Mouse (Mus musculus): ENCODE measurements around the gene Mettl6.

- TF ChIP-seq POLR2AphosphoS2 (IDR thresholded peaks at IDR 0.05; ENCODE audit: insufficient read length, low read depth) (peak; percentile 69), POLR2A (IDR thresholded peaks at IDR 0.05; ENCODE audit: insufficient read length, low read depth) (peak; percentile 80), CEBPB (IDR thresholded peaks at IDR 0.05; ENCODE audit: insufficient read depth, poor library complexity, severe bottlenecking) (no peak), SRF (IDR thresholded peaks at IDR 0.05; ENCODE audit: control insufficient read depth, insufficient read length, low read depth) (no peak), USF1 (IDR thresholded peaks at IDR 0.05; ENCODE audit: low read depth) (no peak), MYOG (IDR thresholded peaks at IDR 0.05; ENCODE audit: control insufficient read depth in 1 of 3, insufficient read depth in 1 of 3, insufficient read length in 2 of 3, low read depth in 2 of 3) (no peak), MAX (IDR thresholded peaks at IDR 0.05; ENCODE audit: low read depth) (no peak), TCF12 (IDR thresholded peaks at IDR 0.05; ENCODE audit: insufficient read depth, poor library complexity, severe bottlenecking) (no peak), MYOD1 (IDR thresholded peaks at IDR 0.05; ENCODE audit: control insufficient read depth in 1 of 3, insufficient read length in 2 of 3, low read depth in 2 of 3) (no peak), REST (IDR thresholded peaks at IDR 0.05; ENCODE audit: insufficient read depth, insufficient read length) (no peak), E2F4 (IDR thresholded peaks at IDR 0.05; ENCODE audit: insufficient read depth) (no peak)
Measured at GRCm38 (mm10) chr14:31494975-31495455, at the start of gene Mettl6.

Data from myocyte (in vitro differentiated cells).